Mouse (Mus musculus) ES-E14 (cell line): ENCODE data around the gene Wbp2nl. TPM values are rescaled to one million over a fixed set of nuclear protein-coding genes. Genes with fewer than 3 reads are reported as not detected.
A peak's percentile ranks its signal among the peaks of the same experiment; 100 is the strongest.

ENCODE experiments used
- DNase-seq: peaks from one replicate; pipeline ENCODE4 v3.0.0-alpha.2; 2013; ENCODE audit warnings: low read depth, low spot score
- H3K27ac ChIP-seq: 2 replicates; pipeline ENCODE4 v1.5.1; 2012; ENCODE audit warnings: low read depth, mild to moderate bottlenecking, low read length, moderate library complexity, mixed read lengths; ENCODE audit not compliant: poor library complexity, insufficient read depth, severe bottlenecking
- H3K36me3 ChIP-seq: 2 replicates; pipeline ENCODE4 v1.6.1; 2012; ENCODE audit warnings: mild to moderate bottlenecking, low read length, moderate library complexity, mixed read lengths; ENCODE audit not compliant: control insufficient read depth, poor library complexity, insufficient read depth, severe bottlenecking
- H3K4me1 ChIP-seq, 2 experiments: fragments of 150-350 bp in 1 of 2; sonication (generic) in 1 of 2; 2 replicates each; pipeline ENCODE4 v1.6.1; 2012; ENCODE audit warnings: low read length in 2 of 2, mild to moderate bottlenecking in 1 of 2, mixed read lengths in 1 of 2; ENCODE audit not compliant: control insufficient read depth in 2 of 2, insufficient read depth in 2 of 2, poor library complexity in 1 of 2
- H3K4me3 ChIP-seq, 2 experiments: fragments of 150-350 bp in 1 of 2; sonication (generic) in 1 of 2; 2 replicates each; pipeline ENCODE4 v1.5.1; 2012; ENCODE audit warnings: low read length in 2 of 2, low read depth in 1 of 2, mild to moderate bottlenecking in 1 of 2, mixed read lengths in 1 of 2; ENCODE audit not compliant: insufficient read depth in 1 of 2, poor library complexity in 1 of 2, severe bottlenecking in 1 of 2
- H3K9ac ChIP-seq: 2 replicates; pipeline ENCODE4 v1.6.1; 2012; ENCODE audit warnings: low read depth, mild to moderate bottlenecking, low read length, mixed read lengths; ENCODE audit not compliant: poor library complexity, insufficient read depth, severe bottlenecking
- H3K9me3 ChIP-seq: fragments of 150-350 bp; sonication (generic); 2 replicates; pipeline ENCODE4 v1.6.1; 2012; ENCODE audit warnings: low read depth, mild to moderate bottlenecking, low read length; ENCODE audit not compliant: control insufficient read depth, insufficient read depth
- CHD2 ChIP-seq: IDR thresholded peaks from 2 replicates; pipeline ENCODE4 v1.6.1; 2014; ENCODE audit warnings: mild to moderate bottlenecking, low read depth, low read length, inconsistent platforms
- HCFC1 ChIP-seq: IDR thresholded peaks from 2 replicates; pipeline ENCODE4 v1.6.1; 2012; ENCODE audit warnings: low read length, inconsistent platforms, borderline replicate concordance; ENCODE audit not compliant: insufficient read depth
- MAFK ChIP-seq: IDR thresholded peaks from 2 replicates; pipeline ENCODE4 v1.6.1; 2014; ENCODE audit warnings: mild to moderate bottlenecking, low read depth, low read length, inconsistent platforms; ENCODE audit not compliant: insufficient read depth
- ZC3H11A ChIP-seq: IDR thresholded peaks from 2 replicates; pipeline ENCODE4 v1.6.1; 2012; ENCODE audit warnings: low read depth, mild to moderate bottlenecking, inconsistent platforms, low read length, borderline replicate concordance
- ZNF384 ChIP-seq: IDR thresholded peaks from 2 replicates; pipeline ENCODE4 v1.6.1; 2012; ENCODE audit warnings: low read depth, low read length, inconsistent platforms
- in situ Hi-C, 2 experiments: fragments of 600-800 bp; cut with MboI; formaldehyde crosslinking; loops; one replicate each; pipeline ENCODE4 v1.15.1; 2025; ENCODE audit warnings: low sequenced_read_pairs in 2 of 2, inconsistent platforms in 1 of 2; ENCODE audit not compliant: unreplicated experiment in 2 of 2
- total RNA-seq: library from RNA; depleted of rRNA; stranded (reverse); fragments of 300-350 nt; gene quantifications from 2 replicates; pipeline ENCODE4 v1.2.3, GENCODE M21; 2012

The Wbp2nl gene
- total RNA-seq, 1 experiment, result 2.1 TPM

GRCm38 (mm10) chr15:82344971-82345370, 46.2 kb downstream of the Wbp2nl start:
- peaks cover 10 to 13% of the 10 kb centered on the region in 2 experiments for H3K4me1 ChIP-seq
- no peak overlapping the region for H3K4me3 ChIP-seq
- no peak overlapping the region; the same call in 1 of the 2 replicates for H3K9ac ChIP-seq
- in situ Hi-C loops, result no loop called here
- DNase-seq, result no peak
- no peak overlapping the region for H3K27ac ChIP-seq
- H3K36me3 ChIP-seq, result peaks cover 19% of the 10 kb centered on the region
- TF ChIP-seq ZC3H11A, result no peak
- no peak for TF ChIP-seq CHD2
- no peak for TF ChIP-seq MAFK
- TF ChIP-seq ZNF384, result no peak
- TF ChIP-seq HCFC1, result no peak
- H3K9me3 ChIP-seq, result no peaks in the 10 kb centered on the region

GRCm38 (mm10) chr15:82345820-82346470, 47.2 kb downstream of the Wbp2nl start:
- TF ChIP-seq CHD2, result peak; percentile 96
- TF ChIP-seq HCFC1, result no peak; the same call in 1 of the 2 replicates
- TF ChIP-seq ZNF384, result no peak
- TF ChIP-seq ZC3H11A, result no peak
- in situ Hi-C loops, result no loop called here

GRCm38 (mm10) chr15:82346580-82347302, 48.0 kb downstream of the Wbp2nl start:
- H3K36me3 ChIP-seq, result peaks cover 23% of the 10 kb centered on the region
- peaks cover 4 to 9% of the 10 kb centered on the region in 2 experiments for H3K4me1 ChIP-seq
- TF ChIP-seq HCFC1, result no peak
- TF ChIP-seq CHD2, result no peak
- TF ChIP-seq MAFK, result no peak
- no peak for TF ChIP-seq ZNF384
- TF ChIP-seq ZC3H11A, result no peak
- H3K9me3 ChIP-seq, result no peaks in the 10 kb centered on the region
- no peak for DNase-seq
- no peak overlapping the region for H3K27ac ChIP-seq
- in situ Hi-C loops, result no loop called here
- H3K4me3 ChIP-seq, result peak overlapping the region; percentile 49 to 87
- H3K9ac ChIP-seq, result peak overlapping the region; percentile 58; the same call in 1 of the 2 replicates

More at GRCm38 (mm10) chr15:82345820-82346470, 47.2 kb downstream of the Wbp2nl start:
- H3K4me3 ChIP-seq, result peak overlapping the region; percentile 79 to 87
- no peaks in the 10 kb centered on the region for H3K9me3 ChIP-seq
- H3K4me1 ChIP-seq, result peaks cover 6 to 10% of the 10 kb centered on the region in 2 experiments
- peak overlapping the region; percentile 65 for H3K27ac ChIP-seq
- H3K9ac ChIP-seq, result peak overlapping the region; percentile 91
- H3K36me3 ChIP-seq, result peaks cover 23% of the 10 kb centered on the region
- DNase-seq, result peak; percentile 99

- no peak for DNase-seq
- Histone ChIP-seq H3K4me3 (peak overlapping the region; percentile 49 to 87; a peak in 3 of 4 replicates), H3K36me3 (peaks cover 23% of the 10 kb centered on the region), H3K27ac (no peak overlapping the region), H3K9me3 (no peaks in the 10 kb centered on the region), H3K4me1 (peaks cover 4 to 9% of the 10 kb centered on the region in 2 experiments), H3K9ac (peak overlapping the region; percentile 58; the same call in 1 of the 2 replicates)
- in situ Hi-C loops, result no loop called here
- TF ChIP-seq ZNF384, result no peak
- no peak for TF ChIP-seq CHD2
- no peak for TF ChIP-seq HCFC1
- no peak for TF ChIP-seq MAFK
- no peak for TF ChIP-seq ZC3H11A
Observed at GRCm38 (mm10) chr15:82347303-82347676, 48.5 kb downstream of the Wbp2nl start.
